Mouse (Mus musculus) heart, adult 2 months (tissue): ENCODE measurements at regions not wholly inside any gene's neighbourhood (a gene's known extent, or its start where the extent isn't known, plus 50 kb on each side); places are given as distances from the start of the nearest gene placed in this dataset.

Source experiments
- CTCF ChIP-seq: fragments of 200-600 bp; IDR thresholded peaks from 2 replicates; pipeline ENCODE4 v1.8.1; 2022; ENCODE audit warnings: antibody characterized with exemption, mild to moderate bottlenecking, moderate library complexity
- EP300 ChIP-seq: fragments of 200-500 bp; IDR thresholded peaks from 2 replicates; pipeline ENCODE4 v1.6.1; 2011; ENCODE audit warnings: low read depth, low read length, control low read depth; ENCODE audit not compliant: insufficient read depth
- POLR2A ChIP-seq: fragments of 200-500 bp; IDR thresholded peaks from 2 replicates; pipeline ENCODE4 v1.6.1; 2011; ENCODE audit warnings: mild to moderate bottlenecking, low read depth, low read length, control low read depth; ENCODE audit not compliant: insufficient read depth

DNA sequence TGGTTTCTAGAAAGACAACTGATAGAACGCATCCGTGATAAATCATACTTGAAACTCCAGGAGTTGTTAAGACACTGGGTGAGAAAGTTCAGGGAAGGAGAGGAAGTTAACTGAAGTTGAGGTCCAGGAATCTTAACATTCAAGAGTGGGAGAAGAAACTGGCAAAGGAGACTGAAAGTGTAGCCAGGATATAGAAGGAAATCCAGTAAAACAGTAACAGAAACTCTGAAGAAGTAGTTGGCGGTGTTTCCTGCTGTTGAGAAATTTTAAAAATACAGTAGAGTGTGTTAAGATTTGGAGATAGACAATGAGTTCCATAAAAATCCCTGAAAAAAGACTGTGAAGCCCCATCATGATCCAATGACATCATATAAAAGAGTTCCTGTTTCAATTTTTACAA, 2154.3 kb upstream of the Lrrc6 start:
- TF ChIP-seq CTCF: no peak
- TF ChIP-seq POLR2A: no peak
- no peak for TF ChIP-seq EP300
